Mouse (Mus musculus) liver, embryonic 11.5 days (tissue): ENCODE data around the gene Drd3. TPM values are rescaled to one million over a fixed set of nuclear protein-coding genes. Genes with fewer than 3 reads are reported as not detected.

Experiments used
- ATAC-seq: fragments of 200-750 bp; cut with Nextera tagmentation; replicated peaks from 2 replicates; pipeline ENCODE4 v1.8.0; 2017; ENCODE audit warnings: moderate number of reproducible peaks, mild to moderate bottlenecking, moderate TSS enrichment, moderate library complexity; ENCODE audit not compliant: low FRiP score
- DNase-seq: peaks from one replicate; pipeline ENCODE4 v3.0.0-alpha.2; 2017; ENCODE audit warnings: low spot score
- H3K27ac ChIP-seq: fragments of 300-500 bp; sonication (generic); 2 replicates; pipeline ENCODE4 v1.5.1; 2014; ENCODE audit warnings: mild to moderate bottlenecking, low read depth, low read length, control low read depth
- H3K27me3 ChIP-seq: fragments of 300-500 bp; sonication (generic); replicated peaks from 2 replicates; pipeline ENCODE4 v1.6.1; 2014; ENCODE audit warnings: low read length, mixed read lengths; ENCODE audit not compliant: control insufficient read depth, insufficient read depth
- H3K36me3 ChIP-seq: fragments of 300-500 bp; sonication (generic); 2 replicates; pipeline ENCODE4 v1.6.1; 2014; ENCODE audit warnings: mild to moderate bottlenecking, low read length, moderate library complexity, mixed read lengths; ENCODE audit not compliant: control insufficient read depth, insufficient read depth
- H3K4me1 ChIP-seq: fragments of 300-500 bp; sonication (generic); replicated peaks from 2 replicates; pipeline ENCODE4 v1.6.1; 2014; ENCODE audit warnings: low read length, mixed read lengths; ENCODE audit not compliant: control insufficient read depth, insufficient read depth
- H3K4me2 ChIP-seq: fragments of 300-500 bp; sonication (generic); 2 replicates; pipeline ENCODE4 v1.6.1; 2014; ENCODE audit warnings: mild to moderate bottlenecking, control low read depth, moderate library complexity
- H3K4me3 ChIP-seq: fragments of 300-500 bp; sonication (generic); 2 replicates; pipeline ENCODE4 v1.5.1; 2014; ENCODE audit warnings: low read depth, low read length, control low read depth
- H3K9ac ChIP-seq: fragments of 300-500 bp; sonication (generic); 2 replicates; pipeline ENCODE4 v1.6.1; 2014; ENCODE audit warnings: low read depth, low read length, control low read depth
- H3K9me3 ChIP-seq: fragments of 300-500 bp; sonication (generic); 2 replicates; pipeline ENCODE4 v1.6.1; 2016; ENCODE audit warnings: low read length, inconsistent platforms, mixed read lengths; ENCODE audit not compliant: control insufficient read depth
- WGBS: fragments of 180-500 bp; shearing (Covaris S2); extraction: QIAGEN DNeasy Blood & Tissue Kit; methylation state at CpG from one replicate; pipeline ENCODE4 v1.1.7; 2014; 5-methylcytosine and 5-hydroxymethylcytosine counted together
- polyA plus RNA-seq: library from polyadenylated mRNA; unstranded; fragments of >200 nt; fragmentation: Nextera tagmentation; extraction: Ambion mirVana; gene quantifications from 2 replicates; pipeline ENCODE4 v1.2.1, GENCODE M21; 2014

Drd3 gene
- polyA plus RNA-seq, 1 experiment from 2014 or later: not detected

DNA sequence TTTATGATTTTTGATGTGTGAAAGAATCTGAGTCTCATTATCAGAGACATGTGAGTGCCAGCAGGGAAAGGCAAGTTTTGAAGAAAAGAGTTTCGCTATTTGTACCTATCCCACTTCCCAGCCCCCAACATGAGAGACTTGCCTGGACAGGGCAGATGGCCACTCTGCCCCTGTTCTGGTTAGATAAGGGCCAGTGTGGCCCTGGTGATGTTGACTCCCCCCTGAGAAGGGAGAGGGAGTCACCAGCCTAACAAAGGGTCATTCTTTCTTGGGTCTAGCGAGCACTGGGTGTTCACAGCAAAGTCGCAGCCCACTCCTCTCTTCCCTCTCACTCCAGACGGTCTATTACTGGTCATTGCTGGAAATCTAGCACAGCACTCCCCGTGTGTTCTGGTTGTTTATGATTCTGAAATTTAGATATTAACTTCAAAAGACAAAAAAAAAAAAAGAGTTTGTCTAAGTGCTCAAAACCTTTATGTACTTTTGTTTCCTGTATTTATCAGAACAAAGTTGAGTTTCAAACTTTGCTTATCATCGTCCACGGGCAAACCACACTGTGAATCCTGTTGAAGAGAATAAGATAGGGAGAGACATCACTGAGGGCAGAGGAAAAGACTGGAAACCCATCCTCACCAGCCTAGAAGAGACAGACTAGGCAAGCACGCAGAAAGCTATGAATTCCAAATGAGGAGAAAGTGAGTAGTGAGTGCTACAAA lies 24.2 kb upstream of the Drd3 start:
- ATAC-seq (peak; percentile 53), DNase-seq (no peak)
- WGBS: 70% methylated on average over 8 of the region's 8 CpGs
- no peaks in the 10 kb centered on the region for H3K36me3 ChIP-seq
- no peak overlapping the region for H3K4me2 ChIP-seq
- H3K9ac ChIP-seq: no peak overlapping the region
- no peaks in the 10 kb centered on the region for H3K4me1 ChIP-seq
- H3K4me3 ChIP-seq: no peak overlapping the region
- no peak overlapping the region for H3K27ac ChIP-seq
- H3K27me3 ChIP-seq: no peaks in the 10 kb centered on the region
- no peaks in the 10 kb centered on the region for H3K9me3 ChIP-seq

DNA sequence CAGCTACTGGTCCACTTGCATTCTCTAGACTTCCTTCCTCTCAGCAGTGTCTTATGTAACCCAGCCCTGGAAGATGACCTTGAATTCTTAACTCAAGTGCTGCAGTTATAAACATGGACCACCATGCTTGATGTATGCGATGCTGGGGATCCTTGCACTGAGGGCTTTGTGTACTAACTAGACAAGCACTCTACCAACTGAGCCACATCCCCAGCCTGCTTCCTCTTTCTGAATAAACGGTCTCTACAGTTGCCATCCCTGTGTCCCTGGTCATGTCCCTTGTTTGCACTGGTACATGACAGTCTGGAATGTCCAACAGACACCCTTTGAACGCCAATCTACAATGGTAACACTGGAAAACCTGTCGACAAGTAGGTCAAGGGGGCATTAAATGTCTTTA lies 23.5 kb upstream of the Drd3 start:
- Histone ChIP-seq H3K4me2 (no peak overlapping the region), H3K4me3 (no peak overlapping the region), H3K27ac (no peak overlapping the region), H3K36me3 (no peaks in the 10 kb centered on the region), H3K27me3 (no peaks in the 10 kb centered on the region), H3K9me3 (no peaks in the 10 kb centered on the region), H3K4me1 (no peaks in the 10 kb centered on the region), H3K9ac (no peak overlapping the region)
- ATAC-seq (no peak), DNase-seq (no peak)
- 73% methylated on average over 4 of the region's 4 CpGs for WGBS

DNA sequence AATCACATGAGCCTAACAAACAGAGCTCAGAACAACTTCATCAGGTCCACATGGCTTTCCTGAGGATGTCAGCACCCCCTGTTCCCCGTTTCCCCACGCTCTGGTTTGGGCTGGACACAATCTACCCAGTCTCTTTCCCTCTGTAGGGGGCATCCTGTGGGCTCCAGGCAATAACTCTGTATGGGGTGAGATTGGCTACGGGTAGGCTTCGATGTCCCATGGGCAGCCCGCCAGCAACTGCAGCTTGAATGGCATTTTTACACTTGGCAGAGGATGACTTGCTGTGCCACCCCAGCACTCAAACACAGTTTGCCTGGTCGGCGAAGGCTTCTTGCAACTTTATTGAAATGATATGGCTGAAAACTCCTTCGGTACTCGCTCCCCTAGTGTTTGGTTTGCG lies 21.3 kb upstream of the Drd3 start:
- DNase-seq (no peak), ATAC-seq (no peak)
- H3K4me3 ChIP-seq: no peak overlapping the region
- no peaks in the 10 kb centered on the region for H3K4me1 ChIP-seq
- no peak overlapping the region for H3K27ac ChIP-seq
- 90% methylated on average over 10 of the region's 10 CpGs for WGBS
- no peaks in the 10 kb centered on the region for H3K9me3 ChIP-seq
- H3K36me3 ChIP-seq: no peaks in the 10 kb centered on the region
- H3K27me3 ChIP-seq: no peaks in the 10 kb centered on the region
- no peak overlapping the region for H3K9ac ChIP-seq
- no peak overlapping the region for H3K4me2 ChIP-seq

DNA sequence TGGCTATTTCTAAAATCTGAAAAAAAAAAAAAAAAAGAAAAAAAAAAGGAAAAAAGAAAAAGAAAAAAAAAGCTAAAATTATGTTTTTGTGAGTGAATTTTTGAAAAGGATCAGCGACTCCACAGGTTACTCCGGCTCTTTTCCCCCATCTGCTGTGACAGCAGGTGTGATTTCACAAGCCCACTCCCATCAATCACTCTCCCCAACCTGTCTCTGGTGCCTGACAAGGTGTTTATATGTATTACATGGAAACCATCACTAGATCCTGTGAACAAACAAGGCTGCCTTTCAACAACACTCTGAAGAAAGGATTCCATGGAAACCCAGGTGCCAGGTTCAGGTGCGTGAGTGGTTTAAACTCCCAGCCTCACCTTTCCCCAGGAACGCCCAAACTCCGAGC lies 20.9 kb upstream of the Drd3 start:
- 85% methylated on average over 5 of the region's 5 CpGs for WGBS
- H3K27ac ChIP-seq: no peak overlapping the region
- H3K9ac ChIP-seq: no peak overlapping the region
- ATAC-seq: no peak
- H3K4me2 ChIP-seq: no peak overlapping the region
- H3K27me3 ChIP-seq: no peaks in the 10 kb centered on the region
- H3K4me1 ChIP-seq: no peaks in the 10 kb centered on the region
- no peaks in the 10 kb centered on the region for H3K36me3 ChIP-seq
- H3K9me3 ChIP-seq: no peaks in the 10 kb centered on the region
- no peak for DNase-seq
- no peak overlapping the region for H3K4me3 ChIP-seq

DNA sequence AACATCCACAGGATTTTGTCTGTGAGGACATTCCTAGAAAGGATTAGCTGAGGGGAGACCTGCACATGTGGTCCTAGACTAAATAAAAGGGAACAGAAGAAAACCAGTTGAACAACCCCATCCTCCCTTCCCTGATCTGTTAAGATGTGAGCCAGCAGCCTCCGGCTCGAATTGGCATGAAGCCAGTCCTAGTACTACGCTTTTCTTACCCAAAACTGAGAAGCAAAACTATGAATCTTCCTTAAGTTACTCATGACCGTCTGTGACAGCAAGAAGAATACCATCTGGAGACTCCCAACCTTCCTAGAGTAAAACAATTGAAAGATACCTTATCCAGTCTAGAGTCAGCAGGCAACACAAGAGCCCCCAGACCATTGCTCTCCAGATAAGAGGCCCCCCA lies 15.9 kb upstream of the Drd3 start:
- ATAC-seq (no peak), DNase-seq (no peak)
- no peak overlapping the region for H3K4me2 ChIP-seq
- H3K9me3 ChIP-seq: no peaks in the 10 kb centered on the region
- no peak overlapping the region for H3K27ac ChIP-seq
- H3K9ac ChIP-seq: no peak overlapping the region
- no peaks in the 10 kb centered on the region for H3K27me3 ChIP-seq
- H3K36me3 ChIP-seq: no peaks in the 10 kb centered on the region
- no peak overlapping the region for H3K4me3 ChIP-seq
- 71% methylated on average over 4 of the region's 4 CpGs for WGBS
- H3K4me1 ChIP-seq: no peaks in the 10 kb centered on the region

DNA sequence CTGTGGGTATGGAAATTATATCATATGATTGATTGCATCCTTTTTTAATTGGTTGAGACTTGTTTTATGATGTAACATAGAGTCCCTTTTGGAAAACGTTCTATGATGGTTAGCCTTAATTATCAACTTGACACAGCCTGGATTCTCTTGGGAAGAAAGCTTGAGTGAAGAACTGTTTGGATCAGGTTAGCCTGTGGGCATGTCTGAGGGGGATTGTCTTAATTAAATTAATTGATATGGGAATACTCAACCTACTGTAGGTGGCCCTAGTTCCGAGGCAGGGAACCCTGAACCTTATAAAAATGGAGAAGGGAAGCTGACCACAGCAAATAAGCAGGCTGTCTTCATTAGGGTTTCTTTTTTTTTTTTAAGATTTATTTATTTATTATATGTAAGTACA lies 12.9 kb upstream of the Drd3 start:
- WGBS: 67% methylated on average over 2 of the region's 2 CpGs
- no peak for ATAC-seq
- DNase-seq: no peak

DNA sequence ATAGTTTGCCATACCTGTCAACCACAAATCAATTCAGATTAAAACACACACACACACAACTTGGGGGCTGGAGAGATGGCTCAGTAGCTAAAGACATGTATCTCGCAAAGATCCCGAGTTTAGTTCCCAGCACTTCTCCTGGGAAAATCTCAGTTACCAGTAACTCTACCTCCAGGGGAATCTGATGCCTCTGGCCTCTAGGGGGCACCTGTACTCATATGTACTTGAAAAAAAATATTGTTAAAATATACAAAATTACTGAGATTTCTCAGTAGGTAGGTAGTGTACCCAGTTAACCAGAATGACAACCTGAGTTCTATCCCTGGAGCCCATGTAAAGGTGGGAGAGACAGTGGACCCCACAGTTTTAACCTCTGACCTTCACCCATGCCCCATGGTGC lies 5.4 kb upstream of the Drd3 start:
- Histone ChIP-seq H3K9ac (no peak overlapping the region), H3K9me3 (no peaks in the 10 kb centered on the region), H3K27ac (no peak overlapping the region), H3K4me2 (no peak overlapping the region), H3K36me3 (no peaks in the 10 kb centered on the region), H3K4me3 (no peak overlapping the region), H3K27me3 (no peaks in the 10 kb centered on the region), H3K4me1 (no peaks in the 10 kb centered on the region)
- ATAC-seq: no peak
- no peak for DNase-seq
- 71% methylated on average over 2 of the region's 2 CpGs for WGBS

More for the DNA sequence above, 12.9 kb upstream of the Drd3 start:
- Histone ChIP-seq H3K9me3 (no peaks in the 10 kb centered on the region), H3K9ac (no peak overlapping the region), H3K36me3 (no peaks in the 10 kb centered on the region), H3K4me3 (no peak overlapping the region), H3K4me1 (no peaks in the 10 kb centered on the region), H3K27ac (no peak overlapping the region), H3K27me3 (no peaks in the 10 kb centered on the region), H3K4me2 (no peak overlapping the region)

DNA sequence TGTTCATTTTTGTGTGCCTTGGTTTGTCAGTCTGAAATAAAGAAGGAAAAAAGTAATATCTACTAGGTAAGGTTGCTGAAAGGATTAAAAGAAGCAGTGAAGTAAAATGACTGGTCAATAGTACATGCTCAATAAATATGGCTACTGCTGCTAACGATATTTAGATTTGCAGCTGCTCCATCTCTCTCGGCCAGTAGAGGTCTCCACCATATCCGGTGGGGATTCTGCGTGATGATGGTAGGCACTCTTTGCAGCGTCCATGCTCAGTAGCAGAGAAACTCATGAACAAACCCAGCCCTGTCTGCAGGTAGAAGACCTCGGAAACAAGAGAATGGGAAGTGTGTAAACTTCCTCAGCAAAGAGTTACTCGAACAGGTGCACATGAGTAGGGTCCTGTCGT lies 926 bp upstream of the Drd3 start:
- no peaks in the 10 kb centered on the region for H3K9me3 ChIP-seq
- H3K9ac ChIP-seq: no peak overlapping the region
- no peak overlapping the region for H3K27ac ChIP-seq
- no peaks in the 10 kb centered on the region for H3K4me1 ChIP-seq
- H3K27me3 ChIP-seq: no peaks in the 10 kb centered on the region
- WGBS: 75% methylated on average over 8 of the region's 8 CpGs
- no peak overlapping the region for H3K4me2 ChIP-seq
- no peak overlapping the region for H3K4me3 ChIP-seq
- DNase-seq (no peak), ATAC-seq (no peak)
- H3K36me3 ChIP-seq: no peaks in the 10 kb centered on the region

DNA sequence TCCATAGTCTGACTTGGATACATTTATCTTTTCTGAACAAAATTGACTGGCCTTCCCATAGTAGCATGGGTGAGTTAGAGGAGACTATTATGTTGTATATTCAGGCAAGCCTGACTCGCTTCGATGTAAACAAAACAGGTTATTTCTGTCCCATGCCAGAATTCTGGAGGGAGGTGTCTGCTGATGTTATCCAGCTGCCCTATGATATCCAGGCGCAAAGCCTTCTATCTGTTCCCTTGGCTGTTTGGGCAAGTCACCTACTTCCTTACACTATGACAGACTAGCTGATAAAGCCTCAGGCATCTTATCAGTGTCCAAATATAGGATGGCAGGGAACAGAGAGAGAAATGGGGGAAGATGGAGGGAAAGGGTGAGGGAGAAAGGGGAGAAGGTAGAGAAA lies 18.5 kb downstream of the Drd3 start:
- ATAC-seq (no peak), DNase-seq (no peak)
- Histone ChIP-seq H3K27me3 (no peaks in the 10 kb centered on the region), H3K4me1 (no peaks in the 10 kb centered on the region), H3K4me2 (no peak overlapping the region), H3K4me3 (no peak overlapping the region), H3K36me3 (no peaks in the 10 kb centered on the region), H3K9me3 (no peaks in the 10 kb centered on the region), H3K27ac (no peak overlapping the region), H3K9ac (no peak overlapping the region)
- 62% methylated on average over 3 of the region's 3 CpGs for WGBS
